Mouse (Mus musculus): ENCODE measurements at regions not wholly inside any gene's neighbourhood (a gene's known extent, or its start where the extent isn't known, plus 50 kb on each side); places are given as distances from the start of the nearest gene placed in this dataset.

DNA sequence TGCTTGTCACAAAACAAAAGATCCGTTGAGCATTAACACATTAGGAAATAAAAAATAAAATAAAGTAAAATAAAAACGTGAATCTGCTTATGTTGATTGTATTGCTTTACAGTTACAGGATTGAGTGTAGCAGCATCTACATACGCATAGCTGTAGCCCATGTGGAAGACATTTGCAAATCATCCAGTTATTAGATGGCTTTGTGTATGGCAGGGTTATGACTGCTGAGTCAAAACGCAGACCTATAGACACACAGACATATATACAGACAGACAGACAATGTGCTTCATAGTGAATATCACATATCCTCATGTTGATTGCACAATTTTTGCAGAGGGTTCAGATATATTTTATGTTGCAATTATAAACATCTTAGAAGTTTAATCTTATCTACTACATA is 64.5 kb downstream of the Gm11146 start:
- no peak overlapping the region for H3K4me2 ChIP-seq
- H3K4me3 ChIP-seq, result no peak overlapping the region
- whole genome bisulfite sequencing, result 82% methylated on average over 4 of the region's 4 CpGs
- H3K9ac ChIP-seq, result no peak overlapping the region
- no peaks in the 10 kb centered on the region for H3K4me1 ChIP-seq (replicated peaks)
- H3K9me3 ChIP-seq (replicated peaks), result no peaks in the 10 kb centered on the region
- no peak overlapping the region for H3K27ac ChIP-seq (ENCODE audit: poor library complexity, severe bottlenecking)
- H3K27me3 ChIP-seq (replicated peaks), result no peaks in the 10 kb centered on the region
- no peaks in the 10 kb centered on the region for H3K36me3 ChIP-seq
- ATAC-seq (ENCODE audit: insufficient number of reproducible peaks, low FRiP score), result no peak

DNA sequence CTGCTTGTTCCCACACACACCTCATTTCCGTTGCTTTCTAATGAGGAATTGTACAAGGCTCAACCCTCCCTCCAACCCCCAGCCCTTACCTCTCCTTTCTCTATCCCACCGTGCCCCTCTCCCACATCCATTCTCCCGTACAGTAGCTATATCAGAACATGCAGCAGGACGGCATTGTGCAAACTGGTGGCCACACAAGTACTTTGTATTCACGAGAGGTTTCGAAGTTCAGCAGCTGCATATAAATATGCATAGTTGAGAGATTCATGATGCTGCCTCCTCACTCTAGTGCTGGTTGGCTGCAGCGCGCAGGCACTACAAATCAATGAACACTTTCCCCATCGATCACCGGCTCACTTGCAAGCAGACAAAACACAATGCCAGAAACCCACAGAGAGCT is 65.1 kb downstream of the Gm11146 start:
- H3K4me1 ChIP-seq (replicated peaks), result no peaks in the 10 kb centered on the region
- H3K9me3 ChIP-seq (replicated peaks), result no peaks in the 10 kb centered on the region
- H3K27ac ChIP-seq (ENCODE audit: poor library complexity, severe bottlenecking), result no peak overlapping the region
- 80% methylated on average over 10 of the region's 10 CpGs for WGBS
- no peak overlapping the region for H3K4me3 ChIP-seq
- H3K36me3 ChIP-seq, result no peaks in the 10 kb centered on the region
- no peak for ATAC-seq (ENCODE audit: insufficient number of reproducible peaks, low FRiP score)
- H3K4me2 ChIP-seq, result no peak overlapping the region
- H3K27me3 ChIP-seq (replicated peaks), result no peaks in the 10 kb centered on the region
- no peak overlapping the region for H3K9ac ChIP-seq

DNA sequence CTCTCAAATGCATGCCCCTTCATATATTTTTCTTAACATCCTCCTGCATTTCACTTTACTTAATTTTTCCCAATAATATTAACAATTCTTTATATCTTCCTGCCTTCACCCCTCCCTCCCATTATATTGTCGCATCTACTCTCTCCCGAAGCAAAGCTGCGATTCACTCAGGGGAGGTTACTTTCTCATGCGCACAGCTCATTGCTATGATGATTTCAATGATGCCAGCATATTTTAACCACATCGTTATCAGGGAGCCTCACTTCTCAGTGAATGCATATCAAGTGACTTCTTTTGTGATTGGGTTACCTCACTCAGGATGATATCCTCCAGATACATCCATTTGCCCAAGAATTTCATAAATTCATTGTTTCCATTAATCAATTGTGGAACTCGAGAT is 65.6 kb downstream of the Gm11146 start:
- H3K9me3 ChIP-seq (replicated peaks), result no peaks in the 10 kb centered on the region
- 77% methylated on average over 6 of the region's 6 CpGs for WGBS
- H3K9ac ChIP-seq, result no peak overlapping the region
- H3K27me3 ChIP-seq (replicated peaks), result no peaks in the 10 kb centered on the region
- H3K36me3 ChIP-seq, result no peaks in the 10 kb centered on the region
- H3K27ac ChIP-seq (ENCODE audit: poor library complexity, severe bottlenecking), result no peak overlapping the region
- no peak overlapping the region for H3K4me3 ChIP-seq
- no peak overlapping the region for H3K4me2 ChIP-seq
- no peak for ATAC-seq (ENCODE audit: insufficient number of reproducible peaks, low FRiP score)
- H3K4me1 ChIP-seq (replicated peaks), result no peaks in the 10 kb centered on the region

DNA sequence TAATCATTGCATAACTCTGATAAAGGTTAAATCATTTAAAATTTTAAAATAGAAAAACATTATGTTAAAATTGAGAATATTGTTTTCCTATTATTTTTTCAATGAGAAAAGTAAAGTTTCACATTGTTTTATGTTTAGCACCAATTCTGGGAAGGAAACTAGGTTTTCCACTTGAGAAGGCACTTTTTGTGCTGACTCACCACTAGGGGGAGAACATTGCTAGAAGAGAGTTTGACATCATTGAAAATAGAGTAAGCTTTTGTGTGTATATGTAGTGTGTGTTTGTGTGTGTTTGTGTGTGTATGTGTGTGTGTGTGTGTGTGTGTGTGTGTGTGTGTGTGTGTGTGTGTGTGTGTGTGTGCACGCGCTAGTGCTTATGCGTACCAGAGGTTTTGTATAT is 66.9 kb downstream of the Gm11146 start:
- Histone ChIP-seq H3K4me2 (no peak overlapping the region), H3K36me3 (peaks cover 6% of the 10 kb centered on the region; the same call in 1 of the 2 replicates), H3K4me1 (replicated peaks) (no peaks in the 10 kb centered on the region), H3K27ac (ENCODE audit: poor library complexity, severe bottlenecking) (no peak overlapping the region), H3K27me3 (replicated peaks) (no peaks in the 10 kb centered on the region), H3K9me3 (replicated peaks) (no peaks in the 10 kb centered on the region), H3K9ac (no peak overlapping the region), H3K4me3 (no peak overlapping the region)
- no peak for ATAC-seq (ENCODE audit: insufficient number of reproducible peaks, low FRiP score)
- 74% methylated on average over 3 of the region's 3 CpGs for WGBS

DNA sequence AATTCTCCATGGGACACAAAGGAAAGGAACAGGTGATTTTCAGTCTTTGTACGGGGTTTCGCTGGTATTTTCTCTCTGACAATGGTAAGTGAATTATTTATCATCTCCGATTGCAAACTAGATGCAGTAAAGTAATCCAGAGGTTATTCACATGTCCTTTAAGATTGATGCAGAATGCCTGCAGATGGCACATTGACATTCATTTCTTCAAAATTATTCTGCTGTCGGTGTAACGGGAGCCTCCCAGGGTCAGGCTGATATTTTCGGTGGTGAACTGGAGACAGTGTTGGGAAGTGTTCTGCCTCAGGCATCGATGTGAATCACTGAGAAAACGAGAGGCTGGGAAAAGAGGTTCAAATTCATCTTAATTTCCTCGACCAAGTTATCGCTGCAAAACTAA is 70.3 kb downstream of the Gm11146 start:
- peaks cover 14% of the 10 kb centered on the region; the same call in 1 of the 2 replicates for H3K36me3 ChIP-seq
- no peak overlapping the region for H3K27ac ChIP-seq (ENCODE audit: poor library complexity, severe bottlenecking)
- H3K27me3 ChIP-seq (replicated peaks), result no peaks in the 10 kb centered on the region
- no peaks in the 10 kb centered on the region for H3K9me3 ChIP-seq (replicated peaks)
- ATAC-seq (ENCODE audit: insufficient number of reproducible peaks, low FRiP score), result no peak
- H3K4me1 ChIP-seq (replicated peaks), result no peaks in the 10 kb centered on the region
- H3K9ac ChIP-seq, result no peak overlapping the region
- WGBS, result 87% methylated on average over 10 of the region's 10 CpGs
- H3K4me2 ChIP-seq, result no peak overlapping the region
- no peak overlapping the region for H3K4me3 ChIP-seq

DNA sequence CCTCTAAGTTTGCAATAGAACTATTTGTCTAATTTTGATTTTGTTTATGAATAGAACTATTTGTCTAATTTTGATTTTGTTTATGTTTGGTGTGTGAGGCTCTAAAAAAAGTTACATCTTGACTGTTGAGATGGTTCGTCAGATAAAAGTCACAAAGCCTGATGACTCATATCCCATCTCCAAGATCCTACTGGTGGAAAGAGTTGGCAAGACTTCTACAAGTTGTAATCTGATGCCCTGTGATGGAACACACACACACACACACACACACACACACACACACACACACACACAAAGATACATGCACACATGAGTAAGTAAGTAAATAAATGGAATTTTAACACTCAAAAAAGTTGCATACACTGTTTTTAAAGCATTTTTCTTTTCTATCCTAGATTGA is 73.9 kb downstream of the Gm11146 start:
- Histone ChIP-seq H3K27ac (ENCODE audit: poor library complexity, severe bottlenecking) (no peak overlapping the region), H3K9ac (no peak overlapping the region), H3K4me1 (replicated peaks) (no peaks in the 10 kb centered on the region), H3K27me3 (replicated peaks) (no peaks in the 10 kb centered on the region), H3K36me3 (peaks cover 14% of the 10 kb centered on the region; the same call in 1 of the 2 replicates), H3K4me3 (no peak overlapping the region), H3K9me3 (replicated peaks) (no peaks in the 10 kb centered on the region), H3K4me2 (no peak overlapping the region)
- no peak for ATAC-seq (ENCODE audit: insufficient number of reproducible peaks, low FRiP score)
- WGBS, result 72% methylated on average over 1 of the region's 1 CpGs

DNA sequence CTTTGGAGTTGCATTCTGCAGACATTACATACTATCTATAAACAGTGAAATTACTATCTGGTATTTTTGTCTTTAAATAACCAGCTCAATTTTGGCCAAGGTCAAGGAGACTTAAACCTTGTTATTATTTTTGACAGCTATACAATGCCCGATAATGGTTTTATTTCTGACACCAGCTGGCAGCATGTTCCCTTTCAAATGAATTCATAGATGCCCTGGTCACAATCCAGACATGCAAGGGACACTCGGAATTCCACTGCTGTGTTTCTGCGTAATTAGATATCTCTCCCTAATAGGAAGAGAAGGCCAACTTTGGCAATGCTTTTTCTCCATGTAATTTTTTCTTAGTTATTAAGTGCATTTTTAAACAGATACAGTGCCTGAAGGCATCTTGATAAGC is 87.3 kb downstream of the Gm11146 start:
- H3K9ac ChIP-seq, result no peak overlapping the region
- H3K36me3 ChIP-seq, result 0 out of 2 replicates have a peak, but pooled peaks cover 4% of the 10 kb centered on the region
- H3K27ac ChIP-seq (ENCODE audit: poor library complexity, severe bottlenecking), result no peak overlapping the region
- no peaks in the 10 kb centered on the region for H3K27me3 ChIP-seq (replicated peaks)
- ATAC-seq (ENCODE audit: insufficient number of reproducible peaks, low FRiP score), result no peak
- H3K9me3 ChIP-seq (replicated peaks), result no peaks in the 10 kb centered on the region
- WGBS, result 65% methylated on average over 3 of the region's 3 CpGs
- H3K4me1 ChIP-seq (replicated peaks), result no peaks in the 10 kb centered on the region
- H3K4me3 ChIP-seq, result no peak overlapping the region
- no peak overlapping the region for H3K4me2 ChIP-seq

DNA sequence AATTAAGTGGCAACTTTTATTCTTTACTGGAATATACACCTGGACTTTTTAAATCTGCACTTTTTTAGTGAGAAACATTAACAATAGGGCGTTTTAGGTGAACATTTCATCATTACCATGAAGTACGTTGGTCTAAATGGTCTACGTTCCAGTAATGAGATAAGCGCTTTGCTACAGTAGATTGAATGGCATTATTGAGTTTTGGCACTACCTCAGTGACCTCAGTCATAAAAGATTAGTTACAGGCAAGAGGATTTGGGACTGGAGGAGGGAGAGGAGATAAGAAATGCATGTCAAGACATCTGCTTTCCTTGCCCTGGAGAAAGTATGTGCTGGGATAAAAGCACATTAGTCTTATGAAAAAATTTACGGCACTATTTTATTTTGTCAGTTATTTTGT is 98.3 kb downstream of the Gm11146 start:
- WGBS, result 41% methylated on average over 5 of the region's 5 CpGs
- H3K4me3 ChIP-seq, result 0 out of 2 replicates have a peak overlapping the region, but pooled peaks have one; percentile 22
- peak overlapping the region; percentile 43 for H3K4me2 ChIP-seq
- H3K27ac ChIP-seq (ENCODE audit: poor library complexity, severe bottlenecking), result no peak overlapping the region
- H3K27me3 ChIP-seq (replicated peaks), result no peaks in the 10 kb centered on the region
- H3K4me1 ChIP-seq (replicated peaks), result peaks cover 4% of the 10 kb centered on the region; the same call in 1 of the 2 replicates
- ATAC-seq (ENCODE audit: insufficient number of reproducible peaks, low FRiP score), result no peak
- H3K9ac ChIP-seq, result no peak overlapping the region
- 0 out of 2 replicates have a peak, but pooled peaks cover 3% of the 10 kb centered on the region for H3K9me3 ChIP-seq (replicated peaks)
- peaks cover 12% of the 10 kb centered on the region for H3K36me3 ChIP-seq

DNA sequence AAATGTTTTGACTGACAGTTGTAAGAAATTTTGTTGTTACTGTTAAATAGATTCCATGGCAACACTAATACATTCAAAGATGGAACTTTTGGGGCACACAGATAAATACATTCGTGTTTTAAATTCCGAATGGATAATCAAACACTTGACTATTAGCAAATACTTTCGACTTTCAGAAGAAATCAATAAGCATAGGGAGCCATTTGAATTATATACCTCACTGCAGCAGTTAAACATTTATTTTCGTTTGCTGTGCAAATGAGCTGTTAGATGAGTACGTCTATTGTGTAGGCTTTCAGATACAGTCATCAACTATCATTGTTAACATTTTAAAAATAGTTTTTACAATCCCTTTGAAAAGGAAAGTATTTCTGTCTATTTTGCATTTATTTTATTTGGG is 99.0 kb downstream of the Gm11146 start:
- no peak overlapping the region for H3K27ac ChIP-seq (ENCODE audit: poor library complexity, severe bottlenecking)
- no peak overlapping the region for H3K4me3 ChIP-seq
- peaks cover 12% of the 10 kb centered on the region for H3K36me3 ChIP-seq
- WGBS, result 58% methylated on average over 5 of the region's 5 CpGs
- H3K4me2 ChIP-seq, result no peak overlapping the region
- no peak overlapping the region for H3K9ac ChIP-seq
- no peaks in the 10 kb centered on the region for H3K27me3 ChIP-seq (replicated peaks)
- no peak for ATAC-seq (ENCODE audit: insufficient number of reproducible peaks, low FRiP score)
- H3K4me1 ChIP-seq (replicated peaks), result peaks cover 4% of the 10 kb centered on the region; the same call in 1 of the 2 replicates
- H3K9me3 ChIP-seq (replicated peaks), result 0 out of 2 replicates have a peak, but pooled peaks cover 3% of the 10 kb centered on the region

DNA sequence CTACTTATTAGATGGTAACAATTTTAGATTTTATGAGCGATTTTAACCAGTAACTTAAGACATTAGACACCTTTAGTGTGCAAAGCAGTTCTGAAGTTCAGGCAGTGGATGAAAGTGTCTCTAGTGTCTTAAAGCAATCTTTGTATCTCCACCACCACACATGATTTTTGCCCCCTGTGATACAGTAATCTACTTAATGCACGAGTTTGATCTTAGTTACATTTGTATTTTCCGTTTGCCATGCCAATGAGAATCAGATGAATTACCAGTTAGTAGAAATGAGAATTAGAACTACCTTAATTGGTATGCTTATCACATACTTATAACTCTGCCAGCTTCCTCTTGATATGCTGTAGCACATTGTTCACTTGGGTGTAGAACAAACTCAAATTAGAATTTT is 99.9 kb downstream of the Gm11146 start:
- Histone ChIP-seq H3K4me2 (0 out of 2 replicates have a peak overlapping the region, but pooled peaks have one; percentile 39), H3K27me3 (replicated peaks) (no peaks in the 10 kb centered on the region), H3K4me3 (peak overlapping the region; percentile 41), H3K4me1 (replicated peaks) (peaks cover 4% of the 10 kb centered on the region; the same call in 1 of the 2 replicates), H3K27ac (ENCODE audit: poor library complexity, severe bottlenecking) (no peak overlapping the region), H3K9ac (no peak overlapping the region), H3K9me3 (replicated peaks) (no peaks in the 10 kb centered on the region), H3K36me3 (peaks cover 4% of the 10 kb centered on the region)
- no peak for ATAC-seq (ENCODE audit: insufficient number of reproducible peaks, low FRiP score)
- 52% methylated on average over 3 of the region's 3 CpGs for WGBS

DNA sequence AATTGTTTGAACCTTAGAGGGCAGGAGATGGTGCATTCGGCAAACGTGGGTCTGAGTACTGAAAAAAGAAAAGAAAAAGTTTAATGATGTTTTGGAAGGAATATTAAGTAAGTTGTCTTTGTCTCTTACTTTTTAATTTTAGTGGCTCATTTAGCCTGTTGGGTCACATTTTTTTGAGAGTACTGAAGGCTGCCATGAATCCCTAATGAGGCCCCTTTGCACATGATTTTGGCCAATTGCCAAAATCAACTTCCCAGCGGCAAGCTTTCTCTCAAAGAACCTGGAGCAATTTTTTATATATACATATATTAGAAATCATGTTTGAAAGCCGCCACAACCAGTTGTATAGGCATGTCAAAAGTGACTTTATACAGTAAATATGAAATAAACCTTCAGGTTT is 100.9 kb downstream of the Gm11146 start:
- H3K27ac ChIP-seq (ENCODE audit: poor library complexity, severe bottlenecking), result peak overlapping the region; percentile 94
- peak overlapping the region; percentile 50 for H3K9ac ChIP-seq
- H3K4me2 ChIP-seq, result peak overlapping the region; percentile 59
- ATAC-seq (ENCODE audit: insufficient number of reproducible peaks, low FRiP score), result no peak
- no peaks in the 10 kb centered on the region for H3K27me3 ChIP-seq (replicated peaks)
- peaks cover 4% of the 10 kb centered on the region; the same call in 1 of the 2 replicates for H3K4me1 ChIP-seq (replicated peaks)
- H3K9me3 ChIP-seq (replicated peaks), result no peaks in the 10 kb centered on the region
- 0 out of 2 replicates have a peak, but pooled peaks cover 4% of the 10 kb centered on the region for H3K36me3 ChIP-seq
- 33% methylated on average over 4 of the region's 4 CpGs for WGBS
- H3K4me3 ChIP-seq, result peak overlapping the region; percentile 44

DNA sequence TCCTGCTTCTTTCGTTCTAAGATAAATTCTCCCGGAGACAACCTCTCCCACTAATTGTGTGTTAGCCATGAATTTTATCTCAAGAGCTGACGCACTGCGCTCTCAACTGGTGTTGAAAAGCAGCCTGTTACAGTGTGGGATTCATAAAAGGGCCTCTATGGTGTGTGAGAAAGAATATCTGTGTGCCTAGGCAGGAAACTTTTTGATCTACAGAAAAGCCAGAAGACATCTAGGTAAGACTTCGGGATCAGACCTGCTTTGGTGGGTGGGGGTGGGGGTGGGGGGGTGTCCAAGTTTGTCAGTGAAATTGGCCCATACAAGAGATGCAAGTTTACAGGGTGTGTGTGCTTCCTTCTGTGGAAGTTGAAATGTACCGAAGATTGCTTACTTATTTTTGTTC is 101.5 kb downstream of the Gm11146 start:
- peak; percentile 83 for ATAC-seq (ENCODE audit: insufficient number of reproducible peaks, low FRiP score)
- 13% methylated on average over 6 of the region's 6 CpGs for WGBS
- Histone ChIP-seq H3K4me1 (replicated peaks) (peaks cover 4% of the 10 kb centered on the region; the same call in 1 of the 2 replicates), H3K9ac (peak overlapping the region; percentile 50), H3K27ac (ENCODE audit: poor library complexity, severe bottlenecking) (peak overlapping the region; percentile 94), H3K4me2 (peak overlapping the region; percentile 59), H3K4me3 (peak overlapping the region; percentile 44), H3K36me3 (0 out of 2 replicates have a peak, but pooled peaks cover 4% of the 10 kb centered on the region), H3K9me3 (replicated peaks) (no peaks in the 10 kb centered on the region), H3K27me3 (replicated peaks) (no peaks in the 10 kb centered on the region)

All from heart, embryonic 12.5 days (tissue).